Mouse (Mus musculus): ENCODE results near the gene Acin1.

Gene Acin1

GRCm38 (mm10) chr14:54607226-54607625 is 79.5 kb downstream of the Acin1 start:
- no peak for DNase-seq (ENCODE audit: low spot score)

- peak; percentile 85 for DNase-seq (ENCODE audit: low spot score)
Measured at GRCm38 (mm10) chr14:54605752-54606321, 80.9 kb downstream of the Acin1 start, which contains the start of gene 4931414P19Rik. 4931414P19Rik (minus strand) TSS chr14:54605993.

GRCm38 (mm10) chr14:54603686-54604085 is 83.0 kb downstream of the Acin1 start:
- DNase-seq (ENCODE audit: low spot score), result no peak

DNA sequence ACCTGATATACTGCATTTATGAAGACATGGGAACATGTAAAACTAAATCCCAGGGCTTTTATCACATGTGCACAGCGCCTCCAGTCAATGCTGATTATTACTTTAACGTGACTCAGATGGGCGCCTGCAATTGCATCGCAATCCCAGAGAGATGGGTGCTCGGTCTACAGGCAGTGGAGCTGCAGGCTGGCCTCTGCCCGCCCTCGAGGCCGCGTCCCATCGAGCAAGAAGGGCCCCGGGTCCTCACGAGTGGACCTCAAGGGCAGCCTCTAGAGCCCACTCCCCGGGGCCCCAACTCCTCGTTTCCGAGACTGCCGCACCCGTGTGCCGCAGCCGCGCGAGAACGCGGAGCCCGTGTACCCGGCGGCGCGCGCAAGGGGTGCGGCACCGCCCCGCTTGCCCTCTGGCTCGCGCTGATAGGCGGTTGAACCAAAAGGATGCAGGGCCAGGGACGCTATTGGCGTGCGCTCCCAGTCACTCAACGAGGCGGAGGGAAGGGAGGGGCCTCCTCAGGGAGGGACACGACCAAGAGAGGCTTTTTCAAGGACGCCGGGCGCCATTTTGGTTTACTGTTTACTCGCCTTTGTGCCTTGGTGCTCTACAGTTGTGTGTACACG is 83.6 kb downstream of the Acin1 start:
- DNase-seq (ENCODE audit: low spot score), result peak; percentile 97

- no peak for DNase-seq (ENCODE audit: low spot score)
Measured at GRCm38 (mm10) chr14:54602613-54603012, 84.1 kb downstream of the Acin1 start.

- DNase-seq (ENCODE audit: low spot score), result no peak
Measured at GRCm38 (mm10) chr14:54601601-54602000, 85.1 kb downstream of the Acin1 start.

- DNase-seq (ENCODE audit: low spot score), result no peak
Measured at GRCm38 (mm10) chr14:54597084-54597483, 89.6 kb downstream of the Acin1 start.

- DNase-seq (ENCODE audit: low spot score), result no peak
Measured at GRCm38 (mm10) chr14:54594631-54595414, 91.9 kb downstream of the Acin1 start.

- no peak for DNase-seq (ENCODE audit: low spot score)
Measured at GRCm38 (mm10) chr14:54594055-54594454, 92.7 kb downstream of the Acin1 start.

DNA sequence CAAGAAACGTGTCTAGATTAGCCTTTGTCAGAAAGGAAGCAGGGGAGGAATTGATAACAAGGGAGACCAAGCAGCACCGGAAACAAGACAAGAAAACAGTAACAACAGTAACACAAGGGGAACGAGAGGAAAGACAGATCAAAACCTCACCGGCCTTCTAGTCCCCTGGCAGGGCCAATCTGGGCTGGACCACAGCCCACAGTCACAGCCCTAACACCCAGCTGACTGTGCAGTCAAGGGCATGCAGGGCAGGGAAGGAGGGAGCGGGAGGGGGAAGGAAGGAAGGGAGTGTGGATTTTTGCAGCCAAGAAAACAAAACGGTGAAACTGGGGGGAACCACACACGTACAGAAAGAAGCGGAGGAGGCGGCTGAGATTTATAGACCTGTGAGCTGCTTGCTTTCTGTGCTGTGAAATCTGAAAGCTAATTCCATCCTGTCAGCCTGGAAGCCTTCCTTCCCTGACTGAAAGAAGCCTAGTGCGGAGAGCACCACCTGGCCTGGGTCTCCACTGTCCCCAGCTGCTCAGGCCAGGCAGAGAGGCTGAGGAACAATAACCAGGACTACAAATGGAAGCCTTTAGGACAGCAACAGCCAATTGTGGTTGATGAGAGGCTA is 94.3 kb downstream of the Acin1 start:
- DNase-seq (ENCODE audit: low spot score), result no peak
